Mouse (Mus musculus) CD4-positive helper T cell, adult 2 months (primary cell): ENCODE data around the gene Gabre.

Source experiments
- DNase-seq: peaks from one replicate; pipeline ENCODE4 v3.0.0-alpha.2; 2012; ENCODE audit warnings: low read depth, missing footprints, low spot score

Gabre gene

DNA sequence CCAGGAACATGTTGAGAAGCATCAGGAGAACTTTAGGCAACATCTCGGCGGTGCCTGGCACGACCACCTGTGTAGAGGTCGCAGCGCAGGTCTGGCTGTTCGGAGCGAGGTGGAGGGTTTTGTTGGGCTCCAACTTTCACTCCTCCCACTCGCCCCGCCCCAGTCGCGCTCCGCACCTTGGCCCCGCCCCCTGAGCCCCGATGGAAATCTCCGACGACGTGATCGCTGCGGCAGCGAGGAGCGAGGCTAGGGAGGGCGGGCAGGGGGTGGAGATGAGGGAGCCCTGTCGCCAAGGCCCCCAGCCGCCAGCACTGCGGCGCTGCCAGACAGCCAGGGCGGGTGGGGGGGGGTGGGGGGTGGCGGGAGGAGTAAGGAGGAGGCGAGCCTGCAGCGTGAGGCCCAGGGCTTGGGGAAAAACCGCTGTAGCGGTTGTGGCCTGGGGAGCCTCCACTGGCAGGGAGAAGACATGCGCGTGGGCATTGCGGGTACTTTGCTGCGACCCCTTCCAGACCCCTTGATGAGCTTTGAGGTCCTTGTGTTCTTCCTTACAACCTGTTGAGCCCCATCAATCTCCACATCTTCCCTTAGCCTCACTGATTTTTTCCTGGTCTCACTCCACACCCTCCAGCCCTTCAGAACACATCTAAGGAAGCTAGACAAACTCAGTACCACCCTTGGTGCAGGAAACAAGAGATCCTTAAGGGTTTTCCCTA lies at the start of gene Gabre:
TSS of gene Gabre (minus strand) at position 145 of the 713 bp plus-strand sequence.
- DNase-seq: peak; percentile 2

- no peak for DNase-seq
Observed at GRCm38 (mm10) chrX:72297812-72298211, 23.2 kb upstream of the Gabre start.

DNA sequence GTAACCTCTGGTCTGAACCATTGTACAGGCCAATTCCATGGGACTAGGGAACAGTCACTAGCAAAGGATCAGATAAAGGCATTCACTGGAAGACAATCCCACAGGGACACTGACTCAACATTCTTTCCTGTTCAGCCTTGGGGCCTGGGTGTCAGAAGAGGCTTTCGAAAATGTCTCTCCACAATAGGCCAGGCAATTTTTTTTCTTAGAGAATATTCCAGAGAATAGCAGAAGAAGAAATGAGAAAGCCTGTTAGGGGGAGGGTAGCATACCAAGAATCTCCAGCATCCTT lies 715 bp upstream of the Gabre start:
- DNase-seq: no peak

- no peak for DNase-seq
Observed at GRCm38 (mm10) chrX:72273966-72274658, 491 bp downstream of the Gabre start.

DNA sequence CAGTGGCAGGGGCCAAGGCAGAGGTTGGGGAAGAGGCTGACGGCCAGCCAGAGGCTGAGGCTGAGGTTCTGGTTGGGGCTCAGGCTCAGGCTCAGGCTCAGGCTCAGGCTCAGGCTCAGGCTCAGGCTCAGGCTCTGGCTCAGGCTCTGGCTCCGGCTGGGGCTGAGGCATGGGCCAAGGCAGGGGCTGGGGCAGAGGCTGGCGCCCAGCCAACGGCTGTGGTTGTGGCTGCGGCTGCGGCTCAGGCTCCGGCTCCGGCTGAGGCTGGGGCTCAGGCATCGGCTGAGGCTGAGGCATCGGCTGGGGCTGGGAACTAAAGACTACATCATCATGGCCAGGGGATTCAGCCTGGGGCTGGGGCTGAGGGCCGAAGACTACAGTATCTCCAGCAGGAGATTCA lies 4.0 kb downstream of the Gabre start:
- DNase-seq: no peak

- no peak for DNase-seq
Observed at GRCm38 (mm10) chrX:72221717-72222116, 52.9 kb downstream of the Gabre start, which contains the start of gene Magea4. Gene Magea4, plus strand, starts transcription at chrX:72222017.
